Mouse (Mus musculus) neural tube, embryonic 10.5 days (tissue): Measurements from ENCODE around the gene Rps6kl1.
"Not testable (repeated sequence)": the region's sequence is repeated elsewhere in the genome, so short reads cannot be mapped to it uniquely, and the experiment has no call there.

Experiments
- DNase-seq: peaks from one replicate; pipeline ENCODE4 v3.0.0-alpha.2; 2017; ENCODE audit warnings: low spot score; ENCODE audit errors: extremely low spot score

Rps6kl1 gene

DNA sequence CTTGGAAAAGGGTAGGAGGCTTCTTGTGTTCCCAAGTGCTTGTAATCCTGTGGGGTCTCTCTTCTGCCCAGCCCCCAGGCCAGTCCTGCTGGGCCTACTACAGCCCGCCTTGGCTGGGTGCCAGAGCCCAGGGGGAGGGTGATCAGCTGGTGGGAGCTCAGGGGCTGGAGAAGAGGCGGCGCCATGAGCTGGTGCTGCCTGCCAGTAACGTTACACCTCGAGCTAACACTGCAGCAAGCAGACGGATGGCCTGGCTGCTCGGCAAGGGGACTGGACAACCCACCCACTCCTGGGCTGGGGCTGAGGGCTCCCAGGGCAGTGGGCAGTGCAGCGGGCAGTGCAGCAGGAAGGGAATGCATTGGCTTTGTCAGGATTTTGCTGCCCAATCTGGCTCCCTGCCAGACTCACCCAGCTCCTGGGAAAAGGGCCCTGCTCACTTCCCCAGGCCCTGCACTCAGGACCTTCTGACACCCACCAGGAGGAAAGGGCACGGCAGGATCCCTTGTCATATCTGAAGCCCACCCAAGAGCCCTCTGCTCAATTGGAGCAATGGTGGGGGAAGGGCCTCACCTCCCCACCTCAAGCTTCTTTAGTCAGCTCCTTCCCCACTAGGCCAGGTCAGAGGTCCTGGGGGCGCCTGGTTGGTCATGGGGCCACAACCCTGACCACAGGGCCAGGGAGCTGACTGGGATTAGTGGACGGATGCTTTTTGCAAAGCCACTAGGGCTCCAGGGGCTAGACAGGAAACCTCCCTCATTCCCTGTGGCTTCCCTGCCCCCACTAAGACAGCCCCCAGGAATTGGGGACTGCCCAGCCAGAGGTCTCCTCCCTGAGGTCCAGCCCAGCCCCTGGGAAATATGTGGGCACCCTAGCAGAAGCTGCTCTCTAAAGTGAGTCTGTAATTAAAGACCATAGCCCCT is 25.1 kb upstream of the Rps6kl1 start:
- peak; percentile 69 for DNase-seq

DNA sequence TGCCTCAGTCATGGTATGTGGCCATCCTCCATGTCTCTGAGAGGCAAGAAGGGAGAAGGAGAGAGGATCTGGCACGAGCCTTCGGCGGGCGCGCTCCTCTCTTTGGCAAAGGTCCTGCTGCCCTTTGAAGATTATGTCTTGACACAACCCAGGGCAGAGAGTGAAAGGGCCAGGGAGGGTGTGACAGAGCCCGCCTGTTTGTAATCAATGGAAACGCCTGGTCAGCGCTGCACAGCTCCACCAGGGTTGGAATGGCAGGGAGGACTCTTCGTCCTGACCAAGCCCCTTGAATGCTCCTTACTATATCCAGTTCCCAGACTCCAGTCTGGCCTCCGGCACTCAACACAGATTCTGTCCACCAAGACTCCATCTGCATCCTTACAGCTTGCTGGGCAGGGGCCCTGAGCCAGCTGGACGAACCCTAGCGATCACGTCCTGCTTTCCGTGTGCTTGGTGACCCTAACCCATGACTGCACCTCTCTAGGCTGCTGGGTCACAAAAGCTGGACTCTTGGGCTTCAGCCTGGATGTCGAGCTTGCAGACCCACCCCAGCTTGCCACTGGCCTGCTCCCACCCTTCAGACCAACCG is 24.1 kb upstream of the Rps6kl1 start:
- DNase-seq: no peak

DNA sequence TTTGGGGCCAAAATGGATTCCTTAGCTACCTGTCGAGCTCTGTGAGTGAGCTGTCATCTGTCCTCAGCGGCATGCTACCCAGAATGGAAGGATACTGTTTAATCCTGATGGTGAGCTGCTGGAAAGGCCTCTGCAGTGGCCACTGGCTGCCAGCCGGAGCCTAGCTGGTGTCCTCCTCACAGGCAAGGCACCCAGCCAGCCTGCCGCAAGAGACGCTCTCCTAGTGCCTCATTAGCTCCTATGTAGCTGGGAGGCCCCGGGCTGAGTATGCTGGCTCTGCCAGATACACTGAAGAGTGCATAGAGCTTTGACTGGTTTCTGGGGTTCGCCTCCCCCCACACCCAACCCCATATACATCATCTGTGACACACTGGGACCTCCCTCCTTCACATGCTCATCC is 23.0 kb upstream of the Rps6kl1 start:
- DNase-seq: no peak

DNA sequence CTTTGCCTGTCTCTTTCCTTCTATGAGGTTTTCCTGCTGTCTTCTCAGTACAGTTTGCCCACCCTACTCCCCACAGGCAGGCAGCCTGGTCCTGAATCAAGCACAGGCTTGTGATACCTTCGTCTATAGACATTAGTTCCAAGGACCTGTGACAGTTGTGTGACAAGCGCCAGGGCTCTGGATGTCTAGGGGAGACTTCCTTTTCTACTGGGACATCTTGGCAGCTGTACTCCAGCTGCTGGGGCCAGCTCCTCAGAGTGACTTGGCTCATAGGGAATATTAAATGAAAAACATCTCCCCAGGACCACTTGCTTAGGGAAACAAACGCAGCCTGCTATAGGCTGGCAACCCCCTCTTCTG is 19.9 kb upstream of the Rps6kl1 start:
- no peak for DNase-seq

DNA sequence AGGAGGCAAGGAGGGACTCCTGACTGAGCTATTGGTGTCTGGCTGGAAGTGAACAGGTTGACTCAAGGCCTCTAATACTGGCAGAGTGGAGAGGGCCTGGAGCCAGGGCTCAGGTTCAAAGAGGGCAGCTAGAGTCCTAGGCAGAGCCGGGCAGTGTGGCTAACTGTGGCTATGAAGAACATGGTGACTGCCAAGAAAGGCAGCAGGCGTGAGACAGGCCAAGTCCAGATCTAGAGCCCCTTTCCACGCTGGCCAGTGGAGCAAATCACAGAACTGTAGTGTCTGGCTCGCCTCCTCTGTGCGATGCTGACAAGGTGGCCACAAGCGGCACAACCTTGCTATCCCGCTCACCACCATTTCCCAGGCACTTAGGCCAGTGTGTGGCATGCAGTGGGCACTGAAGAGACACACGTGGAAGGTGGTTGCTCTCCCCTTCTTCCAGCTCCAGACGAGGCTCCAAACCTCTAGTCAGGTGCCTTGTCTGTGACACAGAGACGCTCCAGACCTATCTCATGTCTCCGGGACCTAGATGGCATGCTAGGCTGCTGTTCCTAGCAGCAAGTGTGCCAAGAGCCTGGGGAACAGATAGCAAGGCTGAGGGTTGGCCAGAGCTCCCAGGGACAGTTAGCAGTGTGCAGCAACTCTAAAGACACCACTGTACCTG is 19.4 kb upstream of the Rps6kl1 start:
- no peak for DNase-seq

DNA sequence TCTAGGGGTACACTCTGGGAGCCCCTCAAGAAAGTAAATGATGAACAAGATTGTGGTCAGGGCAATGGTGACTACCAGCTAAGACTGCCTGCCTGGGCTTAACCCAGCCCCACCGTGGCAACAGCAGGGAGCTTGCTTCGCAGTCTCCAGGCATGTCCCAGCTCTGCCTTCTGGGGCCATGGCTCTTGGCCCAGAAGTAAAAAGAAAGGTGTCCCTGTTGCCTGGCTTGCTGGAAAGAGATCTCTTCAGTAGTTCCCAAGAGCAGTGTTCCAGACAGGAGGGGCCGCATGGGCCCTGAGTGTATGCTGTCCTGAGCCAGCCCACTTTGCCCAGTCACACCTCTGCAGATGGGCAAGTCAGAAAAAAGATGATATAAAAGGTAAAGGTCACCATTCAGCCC is 18.8 kb upstream of the Rps6kl1 start:
- DNase-seq: no peak

DNA sequence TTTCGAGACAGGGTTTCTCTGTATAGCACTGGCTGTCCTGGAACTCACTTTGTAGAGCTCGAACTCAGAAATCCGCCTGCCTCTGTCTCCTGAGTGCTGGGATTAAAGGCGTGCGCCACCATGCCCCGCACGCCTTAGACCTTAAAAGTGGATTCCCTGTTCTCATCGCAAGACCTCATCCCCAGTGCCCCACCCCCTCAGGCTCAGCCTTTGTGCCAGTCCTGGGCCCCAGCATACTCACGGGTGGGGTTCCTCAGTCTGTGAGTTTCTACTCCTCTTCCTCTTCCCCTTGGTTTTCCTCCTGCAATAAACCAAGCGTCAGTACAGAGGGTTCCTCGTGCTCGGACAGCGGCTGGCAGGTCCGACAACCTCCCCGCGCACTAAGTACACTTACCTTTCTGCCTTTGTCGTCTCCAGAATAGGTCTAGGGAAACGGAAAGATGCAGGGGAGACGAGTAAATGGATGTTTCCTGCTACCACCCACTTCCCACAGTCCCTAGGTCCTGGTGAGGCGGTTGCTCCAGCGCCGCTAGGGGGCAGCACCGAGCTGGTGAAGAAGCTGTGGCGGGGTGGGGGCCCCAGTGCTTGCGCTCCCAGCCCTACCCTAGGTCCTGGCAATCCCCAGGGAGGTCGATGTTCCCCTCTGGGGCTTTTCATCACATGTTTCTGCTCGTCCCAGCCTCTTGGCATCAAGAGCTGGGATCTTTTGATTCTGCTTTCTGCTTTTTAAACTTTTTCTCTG is 18.2 kb upstream of the Rps6kl1 start:
- DNase-seq: peak; percentile 90

DNA sequence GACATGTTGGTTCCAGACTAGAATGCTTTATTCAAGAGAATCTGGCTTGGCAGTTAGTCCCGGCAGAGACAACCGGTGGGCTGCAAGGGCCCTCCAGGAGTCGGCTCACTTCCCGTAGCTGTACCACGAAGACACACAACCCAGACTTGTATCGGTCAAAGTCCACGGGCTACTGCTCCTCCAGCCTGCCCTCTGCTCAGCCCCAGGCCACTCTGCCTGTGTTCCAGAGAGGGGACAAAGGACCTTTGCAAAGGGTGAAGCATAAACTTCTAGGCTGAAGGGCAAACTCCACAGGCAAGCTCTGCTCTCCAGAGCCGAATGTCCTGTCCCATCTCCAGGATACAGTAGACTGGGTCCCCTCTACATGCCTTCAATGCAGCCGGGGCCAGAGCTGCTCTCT is 15.6 kb upstream of the Rps6kl1 start:
- DNase-seq: no peak

DNA sequence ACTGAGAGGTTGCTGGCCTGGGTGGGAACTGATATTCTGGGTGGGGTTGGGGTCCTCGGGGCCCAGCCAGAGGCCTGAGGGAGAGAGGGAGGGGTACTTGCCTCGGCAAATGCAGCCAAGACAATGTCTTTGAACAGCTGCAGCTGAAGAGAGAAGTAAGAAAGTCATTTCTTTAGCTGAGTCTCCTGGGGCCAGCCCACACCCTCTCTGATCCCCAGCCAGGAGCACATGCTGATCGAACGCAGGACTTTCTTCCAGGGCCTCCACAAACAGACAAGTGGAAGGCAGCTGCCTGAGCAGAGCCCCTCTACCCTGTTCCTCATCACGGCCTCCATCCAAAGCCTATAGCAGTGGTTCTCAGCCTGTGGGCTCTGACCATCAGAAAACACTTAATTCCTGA is 13.9 kb upstream of the Rps6kl1 start:
- no peak for DNase-seq

DNA sequence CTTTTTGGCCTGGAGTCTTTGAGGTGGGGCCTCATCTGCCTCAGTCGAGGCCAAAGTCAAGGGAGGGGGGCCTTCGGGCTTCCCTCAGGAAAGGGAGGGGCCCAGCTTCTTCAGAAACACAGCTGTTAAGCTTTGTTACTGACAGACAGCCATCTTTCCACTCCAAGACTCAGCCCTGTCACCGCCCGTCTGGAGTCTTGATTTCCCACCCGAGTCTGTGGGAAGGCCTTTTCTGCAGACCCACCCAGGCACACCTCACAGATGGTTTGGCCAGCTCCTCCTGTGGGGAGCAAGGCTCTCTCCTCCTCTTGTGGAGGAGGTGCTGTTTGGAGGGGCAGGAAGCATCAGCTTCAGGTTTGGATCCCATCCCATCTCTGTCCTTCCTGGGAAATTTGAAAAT is 8.5 kb upstream of the Rps6kl1 start:
- no peak for DNase-seq

DNA sequence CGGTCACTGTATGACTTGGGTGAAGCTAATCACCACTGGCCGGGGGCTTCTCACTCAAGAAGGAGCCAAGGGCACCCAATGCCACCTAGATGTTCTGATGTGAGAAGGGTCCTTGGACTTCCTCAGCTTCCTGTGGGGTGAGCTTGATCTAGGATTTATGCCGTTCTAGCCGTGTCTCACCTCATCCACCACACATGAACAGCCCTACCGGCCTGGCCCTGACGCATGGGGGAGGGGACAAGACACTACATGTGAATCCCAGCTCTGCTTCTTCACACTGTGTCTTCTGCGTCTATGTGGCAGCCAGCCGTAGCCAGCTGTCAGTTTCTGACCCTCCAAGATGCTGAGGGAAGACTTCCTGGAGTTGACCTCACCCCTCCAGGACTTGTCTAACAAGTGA is 7.7 kb upstream of the Rps6kl1 start:
- DNase-seq: no peak

DNA sequence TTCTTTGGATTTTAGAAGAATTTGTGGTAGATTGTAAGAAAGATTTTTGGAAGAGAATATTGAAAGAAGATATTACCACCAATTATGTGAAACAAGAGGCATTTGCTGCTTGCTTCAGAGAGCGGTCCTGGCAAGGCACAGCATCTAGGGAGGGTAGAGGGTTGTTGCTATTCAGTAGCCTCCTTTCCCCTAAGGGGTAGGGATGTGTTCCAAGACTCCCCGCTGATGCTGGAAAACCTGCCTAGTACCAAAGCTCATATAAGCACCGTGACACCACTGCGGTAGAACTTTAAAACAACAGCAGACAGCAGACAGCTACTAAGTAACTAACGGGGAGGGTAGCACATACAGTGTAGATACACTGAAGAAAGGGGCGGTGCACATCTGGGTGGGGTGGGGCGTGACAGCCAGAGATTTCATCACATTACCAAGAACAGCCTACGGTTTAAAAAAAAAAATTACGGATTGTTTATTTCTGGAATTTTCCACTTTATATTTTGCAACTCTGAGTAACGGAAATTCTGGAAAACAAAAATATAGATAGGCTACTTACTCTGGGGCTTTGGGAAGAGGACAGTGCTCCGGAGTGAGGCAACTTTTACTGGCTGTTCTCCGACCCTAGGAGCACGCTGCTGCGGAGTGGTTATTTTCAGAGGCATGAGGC is 6.9 kb upstream of the Rps6kl1 start:
- DNase-seq: no peak

DNA sequence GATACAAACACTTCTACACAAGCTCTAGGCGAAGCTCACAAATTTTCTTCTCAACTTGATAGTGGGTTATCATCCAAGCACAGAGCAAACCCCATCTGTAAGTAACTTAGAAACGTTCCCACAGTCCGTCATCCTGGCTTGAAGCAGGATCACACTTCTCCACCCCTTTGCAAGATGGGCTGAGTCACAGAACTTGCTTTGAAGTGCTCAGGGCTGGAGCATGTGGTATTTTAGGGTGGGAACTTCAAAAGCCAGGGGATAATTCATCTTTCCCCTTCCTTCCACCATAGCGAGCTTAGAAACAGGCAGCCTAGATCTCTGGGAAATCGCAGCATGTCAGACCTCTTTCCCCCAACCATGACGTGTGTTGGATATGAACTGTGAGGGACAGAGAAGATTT is 5.3 kb upstream of the Rps6kl1 start:
- DNase-seq: no peak

DNA sequence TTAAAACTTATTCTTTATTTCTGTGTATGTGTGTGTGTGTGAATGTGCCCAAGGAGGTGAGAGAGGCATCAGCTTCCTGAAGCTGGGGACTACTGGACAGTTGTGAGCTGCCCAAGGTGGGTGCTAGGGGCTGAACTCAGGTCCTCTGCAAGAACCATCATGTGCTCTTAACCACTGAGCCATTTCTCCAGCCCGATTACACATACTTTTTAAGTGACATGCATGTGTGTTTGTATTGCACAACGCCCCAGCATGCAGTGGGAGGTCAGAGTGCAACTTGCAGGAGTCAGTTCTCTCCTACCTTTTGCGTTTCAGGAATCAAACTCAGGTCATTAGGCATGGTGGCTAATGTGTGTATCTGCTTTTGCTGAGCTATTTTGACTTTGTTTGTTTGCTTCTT is 1.9 kb upstream of the Rps6kl1 start:
- no peak for DNase-seq

DNA sequence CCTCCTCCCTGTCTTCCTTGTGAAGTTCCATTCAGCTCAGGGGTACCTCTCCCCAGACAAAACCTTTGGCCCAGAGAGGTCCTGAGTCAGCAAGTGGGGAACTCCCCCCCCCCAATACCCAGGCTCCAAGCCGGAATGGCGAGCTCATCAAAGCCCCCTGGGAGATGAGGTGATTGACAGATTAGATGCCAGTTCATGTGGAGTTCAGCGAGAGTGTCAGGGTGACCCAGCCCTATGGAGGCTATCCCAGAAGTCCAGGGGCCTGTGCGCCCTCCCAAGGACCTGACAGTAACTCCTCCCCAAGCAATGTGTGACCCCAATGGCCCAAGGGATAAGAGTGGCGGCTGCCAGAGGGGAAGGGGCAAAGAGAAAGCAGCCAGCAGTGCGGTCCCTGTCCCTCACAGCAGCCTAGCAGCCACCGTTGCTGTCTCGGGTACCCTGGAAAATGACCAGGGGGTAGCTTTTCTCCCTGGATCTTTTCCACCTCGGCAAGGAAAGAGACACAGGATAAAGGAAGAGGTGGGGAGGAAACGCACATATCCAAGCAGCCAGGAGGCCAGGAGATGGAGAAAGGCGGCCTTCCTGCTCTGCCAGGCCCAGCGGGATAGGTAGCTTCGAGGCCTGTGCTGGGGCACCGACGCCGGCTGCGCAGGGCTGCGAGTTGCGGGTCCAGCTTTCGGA is 603 bp downstream of the Rps6kl1 start:
- DNase-seq: peak; percentile 21

DNA sequence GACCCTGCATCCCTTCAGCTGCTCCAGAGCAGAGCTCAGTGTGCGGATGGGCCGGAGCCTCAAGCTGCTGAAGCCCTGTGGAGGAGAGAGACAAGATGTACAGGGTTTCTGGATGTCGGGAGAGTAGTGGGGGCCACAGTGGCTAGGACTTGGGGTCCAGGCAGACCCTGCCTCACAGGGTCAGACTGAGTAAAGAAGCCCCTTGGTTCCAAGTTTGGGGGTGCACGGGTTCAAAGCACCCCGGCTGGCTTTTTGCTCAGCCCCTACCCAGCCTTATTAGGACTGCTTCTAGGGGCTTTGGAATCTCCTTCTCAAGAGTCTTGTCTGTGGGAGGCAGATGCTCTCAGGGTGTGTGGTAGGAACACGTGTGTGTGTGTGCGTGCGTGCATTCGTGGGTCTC is 4.2 kb downstream of the Rps6kl1 start:
- DNase-seq: no peak

DNA sequence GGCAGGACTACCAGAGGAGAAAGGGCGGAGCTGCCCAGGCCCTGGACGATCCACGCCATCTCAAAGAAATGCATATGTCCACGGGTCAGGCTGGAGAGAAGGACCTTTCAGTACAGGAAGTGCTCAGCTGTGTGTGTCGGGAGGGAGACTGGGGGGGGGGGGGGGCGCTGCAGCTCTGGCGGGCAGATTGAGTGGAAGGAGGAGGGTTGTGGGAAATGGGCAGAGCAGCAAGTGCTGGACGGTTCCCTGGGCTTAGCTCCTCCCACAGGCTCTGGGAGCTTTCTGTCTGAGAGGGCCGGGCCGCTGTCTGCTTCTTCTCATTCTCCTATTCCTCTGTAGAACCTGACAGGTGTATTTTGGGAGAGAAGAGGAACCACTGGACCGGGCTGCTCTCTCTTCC is 4.7 kb downstream of the Rps6kl1 start:
- no peak for DNase-seq

DNA sequence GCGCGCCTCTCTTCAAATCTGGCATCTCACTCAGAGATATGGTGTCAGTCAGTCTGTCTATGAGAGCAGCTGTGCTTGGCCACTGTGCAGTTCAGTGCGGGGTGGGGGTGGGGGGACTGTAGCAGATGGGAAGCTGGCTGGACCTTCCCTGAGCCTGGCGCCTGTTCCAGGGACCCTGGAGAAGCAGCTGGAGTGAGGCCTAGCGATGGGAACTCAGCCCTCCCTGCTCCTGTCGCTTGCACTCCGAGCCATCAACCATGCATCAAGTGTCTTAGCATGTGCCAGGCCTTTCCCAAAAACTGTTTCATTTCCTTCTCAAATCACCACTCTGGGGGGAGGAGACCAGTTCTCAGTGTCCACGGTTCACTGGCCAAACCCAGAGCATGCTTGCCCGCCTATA is 5.4 kb downstream of the Rps6kl1 start:
- DNase-seq: no peak

DNA sequence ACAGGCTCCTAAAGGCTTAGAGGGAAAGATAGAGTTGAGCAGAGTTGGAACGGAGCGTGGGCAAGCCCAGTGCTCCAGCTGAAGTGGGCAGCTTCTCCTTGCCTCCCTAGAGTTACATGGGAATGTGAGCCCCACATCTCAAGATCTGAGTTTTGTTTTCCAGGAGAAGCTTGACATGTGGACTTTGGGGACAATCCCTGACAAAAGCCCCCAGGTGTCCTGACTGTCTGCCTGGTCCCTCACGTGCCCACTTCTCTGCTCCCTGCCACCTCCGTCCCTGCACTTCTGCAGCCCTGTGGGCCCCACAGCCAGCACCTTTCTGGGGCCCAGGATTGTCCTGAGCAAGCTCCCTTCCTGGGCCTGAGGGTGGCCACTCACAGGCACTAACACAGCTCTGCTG is 6.2 kb downstream of the Rps6kl1 start:
- DNase-seq: no peak

DNA sequence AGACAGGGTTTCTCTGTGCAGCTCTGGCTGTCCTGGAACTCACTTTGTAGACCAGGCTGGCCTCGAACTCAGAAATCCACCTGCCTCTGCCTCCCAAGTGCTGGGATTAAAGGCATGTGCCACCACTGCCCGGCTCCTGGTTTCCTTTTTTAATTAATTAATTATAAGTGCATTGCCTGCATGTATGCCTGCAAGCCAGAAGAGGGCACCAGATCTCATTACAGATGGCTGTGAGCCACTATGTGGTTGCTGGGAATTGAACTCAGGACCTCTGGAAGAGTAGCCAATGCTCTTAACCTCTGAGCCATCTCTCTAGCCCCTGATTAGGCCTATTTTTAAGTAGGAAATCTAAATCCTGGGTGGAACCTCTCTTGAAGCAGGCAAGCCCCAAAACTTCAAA is 6.8 kb downstream of the Rps6kl1 start:
- not testable (repeated sequence) for DNase-seq

DNA sequence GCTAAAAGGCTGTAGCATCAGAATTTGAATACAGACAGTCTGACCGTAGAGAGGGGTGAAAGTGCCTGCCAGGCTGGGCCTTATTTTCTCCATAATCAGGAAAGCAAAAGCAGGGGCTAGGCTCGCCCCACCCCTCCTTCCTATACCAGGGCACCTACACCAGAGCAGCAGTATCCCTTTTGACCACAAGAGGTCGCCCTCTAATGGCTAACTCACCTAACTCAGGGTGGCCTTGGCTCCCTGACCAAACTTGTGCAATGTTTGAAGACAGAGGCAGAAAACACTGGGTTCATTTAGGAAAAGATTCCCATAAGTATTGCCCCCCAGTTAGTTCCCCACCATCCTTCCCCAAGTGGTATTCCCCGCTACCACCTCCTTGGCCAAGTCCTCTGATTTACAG is 8.3 kb downstream of the Rps6kl1 start:
- DNase-seq: peak; percentile 89
